Mouse (Mus musculus): ENCODE results near the gene Cfap73. TPM values are rescaled to one million over a fixed set of nuclear protein-coding genes. Genes with fewer than 3 reads are reported as not detected.

Gene Cfap73
- polyA plus RNA-seq, 1 experiment from 2014 or later, result not detected

- H3K9me3 ChIP-seq (ENCODE audit: low read depth, low read length), result no peaks in the 10 kb centered on the region
- ATAC-seq (ENCODE audit: insufficient read depth) (no peak), DNase-seq (no peak)
- peaks cover 3% of the 10 kb centered on the region; the same call in 1 of the 2 replicates for H3K4me1 ChIP-seq (ENCODE audit: insufficient read depth)
- H3K27ac ChIP-seq (ENCODE audit: low read depth), result no peak overlapping the region
- H3K4me2 ChIP-seq, result no peak overlapping the region
- no peak overlapping the region for H3K4me3 ChIP-seq (ENCODE audit: low read depth, low read length)
- TF ChIP-seq CTCF (IDR thresholded peaks at IDR 0.05; ENCODE audit: low read depth), result no peak
- H3K36me3 ChIP-seq (ENCODE audit: insufficient read depth), result no peaks in the 10 kb centered on the region
- WGBS, result 55% methylated on average over 4 of the region's 4 CpGs
- no peak overlapping the region for H3K9ac ChIP-seq
- H3K27me3 ChIP-seq (ENCODE audit: insufficient read depth, low read length), result peaks cover 30% of the 10 kb centered on the region
These were observed 13.3 kb upstream of the Cfap73 start for GRCm38 (mm10) chr5:120647361-120647760.

- Histone ChIP-seq H3K36me3 (ENCODE audit: insufficient read depth) (no peaks in the 10 kb centered on the region), H3K4me2 (no peak overlapping the region), H3K4me3 (ENCODE audit: low read depth, low read length) (no peak overlapping the region), H3K27me3 (ENCODE audit: insufficient read depth, low read length) (peaks cover 30% of the 10 kb centered on the region), H3K9ac (no peak overlapping the region), H3K27ac (ENCODE audit: low read depth) (no peak overlapping the region), H3K4me1 (ENCODE audit: insufficient read depth) (peaks cover 3% of the 10 kb centered on the region; the same call in 1 of the 2 replicates), H3K9me3 (ENCODE audit: low read depth, low read length) (no peaks in the 10 kb centered on the region)
- 49% methylated on average over 6 of the region's 6 CpGs for WGBS
- no peak for TF ChIP-seq CTCF (IDR thresholded peaks at IDR 0.05; ENCODE audit: low read depth)
- DNase-seq, result no peak
- ATAC-seq (ENCODE audit: insufficient read depth), result no peak
These were observed 11.8 kb upstream of the Cfap73 start for GRCm38 (mm10) chr5:120645851-120646250.

- H3K9ac ChIP-seq, result no peak overlapping the region
- H3K4me3 ChIP-seq (ENCODE audit: low read depth, low read length), result no peak overlapping the region
- no peak for TF ChIP-seq CTCF (IDR thresholded peaks at IDR 0.05; ENCODE audit: low read depth)
- WGBS, result 82% methylated on average over 3 of the region's 3 CpGs
- no peak overlapping the region for H3K27ac ChIP-seq (ENCODE audit: low read depth)
- no peak overlapping the region for H3K4me2 ChIP-seq
- peaks cover 17% of the 10 kb centered on the region for H3K27me3 ChIP-seq (ENCODE audit: insufficient read depth, low read length)
- peaks cover 3% of the 10 kb centered on the region; the same call in 1 of the 2 replicates for H3K4me1 ChIP-seq (ENCODE audit: insufficient read depth)
- DNase-seq (no peak), ATAC-seq (ENCODE audit: insufficient read depth) (no peak)
- no peaks in the 10 kb centered on the region for H3K9me3 ChIP-seq (ENCODE audit: low read depth, low read length)
- H3K36me3 ChIP-seq (ENCODE audit: insufficient read depth), result no peaks in the 10 kb centered on the region
These were observed 10.2 kb upstream of the Cfap73 start for GRCm38 (mm10) chr5:120644227-120644626.

- Histone ChIP-seq H3K36me3 (ENCODE audit: insufficient read depth) (no peaks in the 10 kb centered on the region), H3K9me3 (ENCODE audit: low read depth, low read length) (no peaks in the 10 kb centered on the region), H3K4me3 (ENCODE audit: low read depth, low read length) (no peak overlapping the region), H3K27me3 (ENCODE audit: insufficient read depth, low read length) (peaks cover 10% of the 10 kb centered on the region), H3K27ac (ENCODE audit: low read depth) (no peak overlapping the region), H3K9ac (no peak overlapping the region), H3K4me2 (no peak overlapping the region), H3K4me1 (ENCODE audit: insufficient read depth) (peaks cover 1% of the 10 kb centered on the region; the same call in 1 of the 2 replicates)
- WGBS, result 68% methylated on average over 14 of the region's 14 CpGs
- no peak for DNase-seq
- no peak for ATAC-seq (ENCODE audit: insufficient read depth)
- no peak for TF ChIP-seq CTCF (IDR thresholded peaks at IDR 0.05; ENCODE audit: low read depth)
These were observed 9.5 kb upstream of the Cfap73 start for GRCm38 (mm10) chr5:120643365-120644085.

- DNase-seq (no peak), ATAC-seq (ENCODE audit: insufficient read depth) (no peak)
- TF ChIP-seq CTCF (IDR thresholded peaks at IDR 0.05; ENCODE audit: low read depth), result no peak
- H3K9me3 ChIP-seq (ENCODE audit: low read depth, low read length), result no peaks in the 10 kb centered on the region
- no peak overlapping the region for H3K9ac ChIP-seq
- no peak overlapping the region for H3K4me2 ChIP-seq
- H3K27me3 ChIP-seq (ENCODE audit: insufficient read depth, low read length), result no peaks in the 10 kb centered on the region
- no peaks in the 10 kb centered on the region for H3K36me3 ChIP-seq (ENCODE audit: insufficient read depth)
- WGBS, result 85% methylated on average over 7 of the region's 7 CpGs
- no peaks in the 10 kb centered on the region for H3K4me1 ChIP-seq (ENCODE audit: insufficient read depth)
- H3K27ac ChIP-seq (ENCODE audit: low read depth), result no peak overlapping the region
- H3K4me3 ChIP-seq (ENCODE audit: low read depth, low read length), result no peak overlapping the region
These were observed 6.1 kb upstream of the Cfap73 start for GRCm38 (mm10) chr5:120640094-120640493.

GRCm38 (mm10) chr5:120635633-120636032 is 1.6 kb upstream of the Cfap73 start:
- Histone ChIP-seq H3K4me3 (ENCODE audit: low read depth, low read length) (no peak overlapping the region), H3K9ac (no peak overlapping the region), H3K36me3 (ENCODE audit: insufficient read depth) (no peaks in the 10 kb centered on the region), H3K4me1 (ENCODE audit: insufficient read depth) (no peaks in the 10 kb centered on the region), H3K27ac (ENCODE audit: low read depth) (no peak overlapping the region), H3K4me2 (no peak overlapping the region), H3K27me3 (ENCODE audit: insufficient read depth, low read length) (0 out of 2 replicates have a peak, but pooled peaks cover under 1% of the 10 kb centered on the region), H3K9me3 (ENCODE audit: low read depth, low read length) (no peaks in the 10 kb centered on the region; the same call in 1 of the 2 replicates)
- no peak for DNase-seq
- ATAC-seq (ENCODE audit: insufficient read depth), result no peak
- no peak for TF ChIP-seq CTCF (IDR thresholded peaks at IDR 0.05; ENCODE audit: low read depth)
- 79% methylated on average over 5 of the region's 5 CpGs for WGBS

GRCm38 (mm10) chr5:120634860-120635259 is 825 bp upstream of the Cfap73 start:
- Histone ChIP-seq H3K27me3 (ENCODE audit: insufficient read depth, low read length) (peaks cover 6% of the 10 kb centered on the region; the same call in 1 of the 2 replicates), H3K27ac (ENCODE audit: low read depth) (no peak overlapping the region), H3K9me3 (ENCODE audit: low read depth, low read length) (no peaks in the 10 kb centered on the region; the same call in 1 of the 2 replicates), H3K36me3 (ENCODE audit: insufficient read depth) (no peaks in the 10 kb centered on the region), H3K4me1 (ENCODE audit: insufficient read depth) (no peaks in the 10 kb centered on the region), H3K9ac (no peak overlapping the region), H3K4me2 (no peak overlapping the region), H3K4me3 (ENCODE audit: low read depth, low read length) (no peak overlapping the region)
- no peak for TF ChIP-seq CTCF (IDR thresholded peaks at IDR 0.05; ENCODE audit: low read depth)
- no peak for DNase-seq
- ATAC-seq (ENCODE audit: insufficient read depth), result no peak
- WGBS, result 38% methylated on average over 5 of the region's 5 CpGs
